ENCODE assay signal across 9 mouse cellular contexts in the genomic region with DNA sequence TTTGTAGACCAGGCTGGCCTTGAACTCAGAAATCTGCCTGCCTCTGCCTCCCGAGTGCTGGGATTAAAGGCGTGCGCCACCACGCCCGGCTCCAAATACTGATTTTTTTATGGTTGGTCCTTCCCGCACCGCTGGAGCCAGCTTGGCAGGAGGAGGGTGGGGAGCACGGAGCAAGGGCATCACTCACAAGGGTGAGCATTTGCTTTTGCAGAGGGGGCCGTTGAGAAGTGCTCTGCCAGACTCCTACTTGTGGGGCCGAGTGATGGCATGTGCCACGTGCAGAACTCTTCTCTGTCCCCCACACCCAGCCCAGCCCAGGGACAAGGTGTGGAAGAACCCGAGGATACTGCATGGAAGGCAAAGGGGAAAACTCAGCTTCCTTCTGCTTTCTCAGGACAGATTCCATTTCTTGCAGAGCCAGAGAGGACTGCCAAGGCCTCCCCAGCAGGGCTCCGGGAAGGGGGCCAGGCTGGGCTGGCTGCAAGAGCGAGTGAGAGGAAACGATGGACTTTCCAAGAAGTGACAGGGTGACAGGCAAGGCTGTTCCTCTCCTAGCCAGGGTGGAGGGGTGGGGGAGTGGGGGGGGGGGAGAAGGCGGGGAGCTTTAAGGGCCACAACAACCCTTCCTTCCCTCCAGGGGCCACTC. TPM values are rescaled to one million over a fixed set of nuclear protein-coding genes. Genes with fewer than 3 reads are reported as not detected.
DNase-seq lines count a peak whose midpoint lies in the region; ATAC-seq and TF ChIP-seq lines count a peak whose summit lies in the region.
"Had no signal": no experiment of that assay in that cellular context is flagged by ENCODE, and none has a peak within 500 bp of the region (broad histone marks: within the 10 kb centered on the region; RNA-seq: fewer than 3 reads in every experiment).

No protein-coding gene starts in this region.

- H3K4me3 ChIP-seq in liver, postnatal 0 days (ENCODE audit: low read depth, low read length), result no peak overlapping the region
- H3K4me3 ChIP-seq in cerebellum, adult 2 months (replicated peaks; ENCODE audit: insufficient read depth, low read depth, low read length), result no peak overlapping the region
- no peak overlapping the region for H3K4me3 ChIP-seq in midbrain, embryonic 10.5 days

- H3K4me1 ChIP-seq in liver, postnatal 0 days (ENCODE audit: insufficient read depth), result no peaks in the 10 kb centered on the region; the same call in 1 of the 2 replicates
- peaks cover 44% of the 10 kb centered on the region for H3K4me1 ChIP-seq in cerebellum, adult 2 months (ENCODE audit: control insufficient read depth, insufficient read depth, low read length)
- H3K4me1 ChIP-seq in midbrain, embryonic 10.5 days, result no peaks in the 10 kb centered on the region

- H3K9ac ChIP-seq in liver, postnatal 0 days (replicated peaks), result no peak overlapping the region

- no peak for TF ChIP-seq POLR2A in cerebellum, adult 2 months (IDR thresholded peaks at IDR 0.05; ENCODE audit: borderline replicate concordance, insufficient read depth, low read length)

- 74% methylated on average over 15 of the region's 16 CpGs for WGBS in liver, postnatal 0 days (ENCODE audit: insufficient replicate concordance)
- WGBS in cerebellum, adult 2 months, result 8% methylated on average over 16 of the region's 16 CpGs
- WGBS in midbrain, embryonic 10.5 days, result 95% methylated on average over 16 of the region's 16 CpGs

- no peaks in the 10 kb centered on the region for H3K27me3 ChIP-seq in liver, postnatal 0 days (ENCODE audit: insufficient read depth, low read length)
- no peaks in the 10 kb centered on the region for H3K27me3 ChIP-seq in cerebellum, adult 2 months (ENCODE audit: control insufficient read depth, insufficient read depth, low read length)
- no peaks in the 10 kb centered on the region for H3K27me3 ChIP-seq in midbrain, embryonic 10.5 days (ENCODE audit: low read depth, poor library complexity, severe bottlenecking)

- no peak for ATAC-seq in liver, postnatal 0 days

- no peaks in the 10 kb centered on the region for H3K9me3 ChIP-seq in liver, postnatal 0 days (ENCODE audit: low read length)
- no peaks in the 10 kb centered on the region for H3K9me3 ChIP-seq in midbrain, embryonic 10.5 days (replicated peaks)

- TF ChIP-seq EP300 in liver, postnatal 0 days (IDR thresholded peaks at IDR 0.05; ENCODE audit: low read depth), result no peak

- peak; percentile 2 for DNase-seq in liver
- DNase-seq in liver, postnatal 0 days, result no peak
- DNase-seq in cerebellum, adult 2 months, result peak; percentile 94 to 96
- peak; percentile 63 to 77 for DNase-seq in gastrocnemius, postnatal 4 days (ENCODE audit: low spot score in 2 of 2)
- peak; percentile 40 to 62 for DNase-seq in layer of hippocampus, adult 18-20 months (ENCODE audit: low spot score in 2 of 2)
- DNase-seq in ovary, postnatal 36 days (ENCODE audit: low spot score), result peak; percentile 64
- DNase-seq in midbrain, embryonic 10.5 days (ENCODE audit: low spot score), result no peak
- DNase-seq in thymus, postnatal 4 days, result no peak

- H3K27ac ChIP-seq in liver, postnatal 0 days (ENCODE audit: low read depth), result no peak overlapping the region
- peak overlapping the region; percentile 79 for H3K27ac ChIP-seq in cerebellum, adult 2 months (ENCODE audit: insufficient read depth, low read length)
- no peak overlapping the region for H3K27ac ChIP-seq in midbrain, embryonic 10.5 days (replicated peaks)

- H3K36me3 ChIP-seq in liver, postnatal 0 days (replicated peaks; ENCODE audit: insufficient read depth, low read length), result peaks cover 11% of the 10 kb centered on the region; the same call in 1 of the 2 replicates
- H3K36me3 ChIP-seq in midbrain, embryonic 10.5 days, result peaks cover 69% of the 10 kb centered on the region

- H3K4me2 ChIP-seq in liver, postnatal 0 days (ENCODE audit: low read depth, low read length), result no peak overlapping the region

- TF ChIP-seq CTCF in liver, postnatal 0 days (IDR thresholded peaks at IDR 0.05; ENCODE audit: low read depth), result no peak
- TF ChIP-seq CTCF in cerebellum, adult 2 months (IDR thresholded peaks at IDR 0.05; ENCODE audit: borderline replicate concordance, insufficient read depth, low read depth, low read length), result no peak

RNA-seq across cellular contexts. Expression of gene AI413582, which starts 9.0 kb away (rescaled TPM):
- 15.0 and 16.7 TPM in 2 replicates for polyA plus RNA-seq in liver, postnatal 0 days (2015; fragmentation: Nextera tagmentation; extraction: Ambion mirVana)
- 98.9 and 104 TPM in 2 replicates for polyA plus RNA-seq in cerebellum, adult 2 months (2012; rRNA removed)
- 1 to 10 TPM; 5.4 to 7.0 TPM for total RNA-seq in gastrocnemius, postnatal 4 days (2021)
- 10 to 100 TPM; 66.6 to 67.1 TPM for total RNA-seq in layer of hippocampus, adult 18-20 months (2021)
- polyA plus RNA-seq in midbrain, embryonic 10.5 days (2016; fragmentation: Nextera tagmentation; extraction: Ambion mirVana), result 16.4 and 19.2 TPM in 2 replicates

RNA-seq across cellular contexts. Expression of gene Hmga1, which starts 18.3 kb away (rescaled TPM):
- 64.0 and 64.9 TPM in 2 replicates for polyA plus RNA-seq in liver, postnatal 0 days (2015; fragmentation: Nextera tagmentation; extraction: Ambion mirVana)
- polyA plus RNA-seq in cerebellum, adult 2 months (2012; rRNA removed), result 124 and 133 TPM in 2 replicates
- total RNA-seq in gastrocnemius, postnatal 4 days (2021), result 10 to 100 TPM; 48.5 to 51.3 TPM
- total RNA-seq in layer of hippocampus, adult 18-20 months (2021), result 10 to 100 TPM; 42.1 to 44.6 TPM
- 620 and 831 TPM in 2 replicates for polyA plus RNA-seq in midbrain, embryonic 10.5 days (2016; fragmentation: Nextera tagmentation; extraction: Ambion mirVana)

RNA-seq across cellular contexts. Expression of gene Nudt3, which starts 48.7 kb away (rescaled TPM):
- polyA plus RNA-seq in liver, postnatal 0 days (2015; fragmentation: Nextera tagmentation; extraction: Ambion mirVana), result 17.9 and 20.2 TPM in 2 replicates
- 336 and 366 TPM in 2 replicates for polyA plus RNA-seq in cerebellum, adult 2 months (2012; rRNA removed)
- 100 to 1,000 TPM; 316 to 327 TPM for total RNA-seq in gastrocnemius, postnatal 4 days (2021)
- 100 to 1,000 TPM; 521 to 525 TPM for total RNA-seq in layer of hippocampus, adult 18-20 months (2021)
- 90.0 and 109 TPM in 2 replicates for polyA plus RNA-seq in midbrain, embryonic 10.5 days (2016; fragmentation: Nextera tagmentation; extraction: Ambion mirVana)

RNA-seq across cellular contexts. Expression of gene Grm4, which starts 53.4 kb away (rescaled TPM):
- polyA plus RNA-seq in liver, postnatal 0 days (2015; fragmentation: Nextera tagmentation; extraction: Ambion mirVana), result not detected in 2 replicates
- polyA plus RNA-seq in cerebellum, adult 2 months (2012; rRNA removed), result 310 and 403 TPM in 2 replicates
- under 1 TPM; 0.29 to 0.39 TPM for total RNA-seq in gastrocnemius, postnatal 4 days (2021)
- 10 to 100 TPM in 1 of 2 experiments, 1 to 10 TPM in 1; 9.2 to 12.8 TPM for total RNA-seq in layer of hippocampus, adult 18-20 months (2021)
- polyA plus RNA-seq in midbrain, embryonic 10.5 days (2016; fragmentation: Nextera tagmentation; extraction: Ambion mirVana), result 2.8 and 3.5 TPM in 2 replicates
- polyA plus RNA-seq: liver, embryonic 16.5 days had no signal

Comparison
In these comparisons a context has a peak if more than half of its experiments do, and no peak if none do; other contexts are left out.
1. DNase-seq: peak in liver (single experiment), cerebellum, adult 2 months (2 of 2), gastrocnemius, postnatal 4 days (2 of 2), layer of hippocampus, adult 18-20 months (2 of 2) and ovary, postnatal 36 days (single experiment); none in liver, postnatal 0 days (single experiment), midbrain, embryonic 10.5 days (single experiment) and thymus, postnatal 4 days (single experiment).